Mouse (Mus musculus): Measurements from ENCODE around the gene Ucp3. TPM values are rescaled to one million over a fixed set of nuclear protein-coding genes. Genes with fewer than 3 reads are reported as not detected.

The Ucp3 gene
- polyA plus RNA-seq, 1 experiment, result 4.4 TPM

DNA sequence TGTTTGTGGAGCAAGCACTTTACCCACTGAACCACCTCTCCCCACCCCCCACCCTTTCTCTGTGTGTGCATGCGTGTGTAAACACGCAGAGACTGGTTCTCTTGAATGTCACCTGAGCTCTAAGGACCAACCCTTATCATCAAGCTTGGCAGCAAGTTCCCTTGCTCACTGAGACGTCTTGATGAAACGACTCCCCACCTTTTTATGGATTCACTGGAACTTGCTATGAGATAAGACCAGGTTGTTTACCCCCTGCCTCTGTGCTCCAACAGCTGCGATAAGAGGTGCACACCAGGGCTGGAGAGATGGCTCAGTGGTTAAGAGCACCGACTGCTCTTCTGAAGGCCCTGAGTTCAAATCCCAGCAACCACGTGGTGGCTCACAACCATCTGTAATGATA, 47.4 kb downstream of the Ucp3 start:
- 68% methylated on average over 7 of the region's 7 CpGs for WGBS
- TF ChIP-seq CTCF (IDR thresholded peaks at IDR 0.05; ENCODE audit: borderline replicate concordance, insufficient read depth, low read depth, low read length) (no peak), POLR2A (IDR thresholded peaks at IDR 0.05; ENCODE audit: borderline replicate concordance, insufficient read depth, low read length) (no peak)
- Histone ChIP-seq H3K4me3 (replicated peaks; ENCODE audit: insufficient read depth, low read depth, low read length) (no peak overlapping the region), H3K27me3 (ENCODE audit: control insufficient read depth, insufficient read depth, low read length) (no peaks in the 10 kb centered on the region), H3K4me1 (ENCODE audit: control insufficient read depth, insufficient read depth, low read length) (no peaks in the 10 kb centered on the region), H3K27ac (ENCODE audit: insufficient read depth, low read length) (no peak overlapping the region)
- DNase-seq, result no peak

GRCm38 (mm10) chr7:100520663-100521285, 48.0 kb downstream of the Ucp3 start:
- H3K4me3 ChIP-seq (replicated peaks; ENCODE audit: insufficient read depth, low read depth, low read length), result no peak overlapping the region
- H3K27ac ChIP-seq (ENCODE audit: insufficient read depth, low read length), result no peak overlapping the region
- no peaks in the 10 kb centered on the region for H3K4me1 ChIP-seq (ENCODE audit: control insufficient read depth, insufficient read depth, low read length)
- H3K27me3 ChIP-seq (ENCODE audit: control insufficient read depth, insufficient read depth, low read length), result no peaks in the 10 kb centered on the region
- DNase-seq, result peak; percentile 70 to 86
- WGBS, result 18% methylated on average over 10 of the region's 10 CpGs
- TF ChIP-seq CTCF (IDR thresholded peaks at IDR 0.05; ENCODE audit: borderline replicate concordance, insufficient read depth, low read depth, low read length), result peak; percentile 98
- TF ChIP-seq POLR2A (IDR thresholded peaks at IDR 0.05; ENCODE audit: borderline replicate concordance, insufficient read depth, low read length), result no peak

- no peak for DNase-seq
- Histone ChIP-seq H3K27me3 (ENCODE audit: control insufficient read depth, insufficient read depth, low read length) (no peaks in the 10 kb centered on the region), H3K4me1 (ENCODE audit: control insufficient read depth, insufficient read depth, low read length) (no peaks in the 10 kb centered on the region), H3K4me3 (replicated peaks; ENCODE audit: insufficient read depth, low read depth, low read length) (no peak overlapping the region), H3K27ac (ENCODE audit: insufficient read depth, low read length) (no peak overlapping the region)
- WGBS, result 84% methylated on average over 3 of the region's 3 CpGs
- no peak for TF ChIP-seq POLR2A (IDR thresholded peaks at IDR 0.05; ENCODE audit: borderline replicate concordance, insufficient read depth, low read length)
These were observed 49.4 kb downstream of the Ucp3 start for GRCm38 (mm10) chr7:100522222-100522621.

DNA sequence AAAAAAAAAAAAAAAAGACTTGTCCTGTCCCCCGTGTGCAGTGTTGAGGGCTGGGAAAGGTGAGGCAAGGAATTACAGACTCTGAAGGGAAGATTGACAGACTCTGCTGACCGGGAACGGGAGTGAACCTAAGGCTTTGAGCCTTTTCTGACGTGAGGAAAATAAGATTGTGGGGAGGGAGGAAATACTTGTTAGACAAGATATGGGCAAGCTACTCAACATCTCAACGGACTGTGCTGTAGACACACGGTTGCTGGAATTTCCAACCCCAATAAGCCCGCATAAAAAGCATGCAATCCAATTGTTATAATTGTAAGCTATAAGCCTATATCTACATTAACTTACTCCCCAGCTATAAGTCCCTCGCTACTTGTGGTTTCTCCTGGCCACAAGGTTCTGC, 51.9 kb downstream of the Ucp3 start:
- 76% methylated on average over 8 of the region's 8 CpGs for WGBS
- no peak overlapping the region for H3K27ac ChIP-seq (ENCODE audit: insufficient read depth, low read length)

GRCm38 (mm10) chr7:100530766-100531165, 58.0 kb downstream of the Ucp3 start:
- TF ChIP-seq POLR2A (IDR thresholded peaks at IDR 0.05; ENCODE audit: borderline replicate concordance, insufficient read depth, low read length) (no peak), CTCF (IDR thresholded peaks at IDR 0.05; ENCODE audit: borderline replicate concordance, insufficient read depth, low read depth, low read length) (no peak)
- Histone ChIP-seq H3K27me3 (ENCODE audit: control insufficient read depth, insufficient read depth, low read length) (no peaks in the 10 kb centered on the region), H3K4me1 (ENCODE audit: control insufficient read depth, insufficient read depth, low read length) (no peaks in the 10 kb centered on the region), H3K27ac (ENCODE audit: insufficient read depth, low read length) (no peak overlapping the region), H3K4me3 (replicated peaks; ENCODE audit: insufficient read depth, low read depth, low read length) (no peak overlapping the region)
- DNase-seq, result no peak
- 93% methylated on average over 5 of the region's 5 CpGs for WGBS

More for the DNA sequence above, 51.9 kb downstream of the Ucp3 start:
- TF ChIP-seq POLR2A (IDR thresholded peaks at IDR 0.05; ENCODE audit: borderline replicate concordance, insufficient read depth, low read length) (no peak), CTCF (IDR thresholded peaks at IDR 0.05; ENCODE audit: borderline replicate concordance, insufficient read depth, low read depth, low read length) (no peak)
- no peaks in the 10 kb centered on the region for H3K27me3 ChIP-seq (ENCODE audit: control insufficient read depth, insufficient read depth, low read length)
- DNase-seq, result no peak
- no peak overlapping the region for H3K4me3 ChIP-seq (replicated peaks; ENCODE audit: insufficient read depth, low read depth, low read length)
- no peaks in the 10 kb centered on the region for H3K4me1 ChIP-seq (ENCODE audit: control insufficient read depth, insufficient read depth, low read length)

DNA sequence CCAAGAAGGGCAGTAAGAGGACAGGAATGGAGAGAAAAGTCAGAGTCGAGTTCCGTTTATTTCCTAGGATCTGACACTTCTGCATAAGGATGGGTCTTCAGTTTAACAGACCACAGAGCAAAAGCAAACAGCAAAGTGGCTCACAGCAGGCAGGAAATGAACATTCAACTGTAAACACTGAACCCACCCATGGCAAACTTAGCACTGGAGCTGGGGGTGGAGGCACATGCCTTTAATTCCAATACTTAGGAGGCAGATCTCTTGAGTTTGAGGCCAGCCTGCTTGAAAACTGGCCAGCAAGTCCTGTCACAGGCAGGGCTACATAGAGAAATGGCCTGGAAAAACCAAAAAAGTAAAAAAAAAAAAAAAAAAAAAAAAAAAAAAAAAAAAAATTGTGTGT, 60.7 kb downstream of the Ucp3 start:
- no peak overlapping the region for H3K27ac ChIP-seq (ENCODE audit: insufficient read depth, low read length)
- no peaks in the 10 kb centered on the region for H3K27me3 ChIP-seq (ENCODE audit: control insufficient read depth, insufficient read depth, low read length)
- TF ChIP-seq CTCF (IDR thresholded peaks at IDR 0.05; ENCODE audit: borderline replicate concordance, insufficient read depth, low read depth, low read length) (no peak), POLR2A (IDR thresholded peaks at IDR 0.05; ENCODE audit: borderline replicate concordance, insufficient read depth, low read length) (no peak)
- DNase-seq, result no peak
- no peaks in the 10 kb centered on the region; the same call in 1 of the 2 replicates for H3K4me1 ChIP-seq (ENCODE audit: control insufficient read depth, insufficient read depth, low read length)
- no peak overlapping the region for H3K4me3 ChIP-seq (replicated peaks; ENCODE audit: insufficient read depth, low read depth, low read length)
- 74% methylated on average over 2 of the region's 2 CpGs for WGBS

DNA sequence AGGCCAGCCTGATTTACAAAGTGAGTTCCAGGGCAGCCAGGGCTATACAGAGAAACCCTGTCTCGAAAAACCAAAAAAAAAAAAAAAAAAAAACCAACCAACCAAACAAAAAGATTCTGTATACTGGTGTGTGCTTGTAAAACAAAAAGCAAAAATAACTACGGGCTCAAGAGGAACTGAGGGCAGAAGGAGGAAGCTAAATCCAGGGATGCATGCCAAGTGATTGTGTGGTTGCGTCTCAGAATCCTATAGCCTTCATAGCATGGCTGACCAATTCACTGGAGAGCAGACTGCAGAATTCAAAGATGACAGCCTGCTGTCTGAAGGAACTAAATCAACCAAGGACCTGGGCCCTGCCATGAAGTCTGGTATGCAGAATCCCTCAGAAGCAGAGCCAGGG, 61.4 kb downstream of the Ucp3 start:
- 73% methylated on average over 3 of the region's 3 CpGs for WGBS
- Histone ChIP-seq H3K4me1 (ENCODE audit: control insufficient read depth, insufficient read depth, low read length) (no peaks in the 10 kb centered on the region; the same call in 1 of the 2 replicates), H3K27me3 (ENCODE audit: control insufficient read depth, insufficient read depth, low read length) (no peaks in the 10 kb centered on the region), H3K27ac (ENCODE audit: insufficient read depth, low read length) (no peak overlapping the region), H3K4me3 (replicated peaks; ENCODE audit: insufficient read depth, low read depth, low read length) (no peak overlapping the region)
- TF ChIP-seq CTCF (IDR thresholded peaks at IDR 0.05; ENCODE audit: borderline replicate concordance, insufficient read depth, low read depth, low read length), result no peak
- TF ChIP-seq POLR2A (IDR thresholded peaks at IDR 0.05; ENCODE audit: borderline replicate concordance, insufficient read depth, low read length), result no peak
- DNase-seq, result no peak

- Histone ChIP-seq H3K4me1 (ENCODE audit: control insufficient read depth, insufficient read depth, low read length) (no peaks in the 10 kb centered on the region; the same call in 1 of the 2 replicates), H3K27ac (ENCODE audit: insufficient read depth, low read length) (no peak overlapping the region), H3K4me3 (replicated peaks; ENCODE audit: insufficient read depth, low read depth, low read length) (no peak overlapping the region), H3K27me3 (ENCODE audit: control insufficient read depth, insufficient read depth, low read length) (no peaks in the 10 kb centered on the region)
- TF ChIP-seq CTCF (IDR thresholded peaks at IDR 0.05; ENCODE audit: borderline replicate concordance, insufficient read depth, low read depth, low read length) (no peak), POLR2A (IDR thresholded peaks at IDR 0.05; ENCODE audit: borderline replicate concordance, insufficient read depth, low read length) (no peak)
- no peak for DNase-seq
- WGBS, result 73% methylated on average over 2 of the region's 2 CpGs
These were observed 63.0 kb downstream of the Ucp3 start for GRCm38 (mm10) chr7:100535831-100536230.

Other genes starting within 250 kb of the Ucp3 start
- gene Pgm2l1, start 245.6 kb upstream of the Ucp3 start, polyA plus RNA-seq (2012; rRNA removed), result 49.6 and 49.8 TPM in 2 replicates
- 2.2 and 2.3 TPM in 2 replicates for gene P4ha3, start 187.5 kb upstream of the Ucp3 start, polyA plus RNA-seq (2012; rRNA removed)
- gene C2cd3, start 100.8 kb upstream of the Ucp3 start, polyA plus RNA-seq (2012; rRNA removed), result 18.0 and 19.6 TPM in 2 replicates
- gene Ppme1, start 100.7 kb upstream of the Ucp3 start, polyA plus RNA-seq (2012; rRNA removed), result 203 and 208 TPM in 2 replicates
- 55.1 and 61.1 TPM in 2 replicates for gene Ucp2, start 20.3 kb downstream of the Ucp3 start, polyA plus RNA-seq (2012; rRNA removed)
- gene Dnajb13, start 42.0 kb downstream of the Ucp3 start, polyA plus RNA-seq (2012; rRNA removed), result 1.1 and 1.2 TPM in 2 replicates
- 12.7 and 13.0 TPM in 2 replicates for gene Coa4, start 64.1 kb downstream of the Ucp3 start, polyA plus RNA-seq (2012; rRNA removed)
- 252 and 259 TPM in 2 replicates for gene Rab6a, start 134.4 kb downstream of the Ucp3 start, polyA plus RNA-seq (2012; rRNA removed)
- 95.5 and 96.5 TPM in 2 replicates for gene Mrpl48, start 135.3 kb downstream of the Ucp3 start, polyA plus RNA-seq (2012; rRNA removed)
- 868 and 1,066 TPM in 2 replicates for gene Plekhb1, start 189.4 kb downstream of the Ucp3 start, polyA plus RNA-seq (2012; rRNA removed)
- gene Fam168a, start 233.6 kb downstream of the Ucp3 start, polyA plus RNA-seq (2012; rRNA removed), result 127 and 144 TPM in 2 replicates

Measured in cerebellum, adult 2 months (tissue).